Mouse (Mus musculus) kidney, adult 2 months (tissue): ENCODE data around the gene Stk39. TPM values are rescaled to one million over a fixed set of nuclear protein-coding genes. Genes with fewer than 3 reads are reported as not detected.
"Not testable (repeated sequence)": the region's sequence is repeated elsewhere in the genome, so short reads cannot be mapped to it uniquely, and the experiment has no call there.

Experiments
- DNase-seq: peaks from one replicate; pipeline ENCODE4 v3.0.0; 2021
- H3K27ac ChIP-seq: fragments of 200-500 bp; 2 replicates; pipeline ENCODE4 v1.5.1; 2012; ENCODE audit warnings: low read depth, low read length, control low read depth, inconsistent platforms; ENCODE audit not compliant: insufficient read depth
- H3K27me3 ChIP-seq: fragments of 200-500 bp; replicated peaks from 2 replicates; pipeline ENCODE4 v1.6.1; 2012; ENCODE audit warnings: mild to moderate bottlenecking, moderate library complexity, low read length, inconsistent platforms; ENCODE audit not compliant: control insufficient read depth, insufficient read depth
- H3K36me3 ChIP-seq: fragments of 200-500 bp; 2 replicates; pipeline ENCODE4 v1.6.1; 2012; ENCODE audit warnings: mild to moderate bottlenecking, moderate library complexity, low read length, inconsistent platforms; ENCODE audit not compliant: control insufficient read depth, insufficient read depth
- H3K4me1 ChIP-seq: fragments of 200-500 bp; 2 replicates; pipeline ENCODE4 v1.6.1; 2011; ENCODE audit warnings: low read length; ENCODE audit not compliant: control insufficient read depth, insufficient read depth
- H3K4me3 ChIP-seq: fragments of 200-500 bp; 2 replicates; pipeline ENCODE4 v1.5.1; 2011; ENCODE audit warnings: mild to moderate bottlenecking, low read depth, low read length, control low read depth; ENCODE audit not compliant: insufficient read depth
- CTCF ChIP-seq: fragments of 200-500 bp; conservative IDR thresholded peaks from 2 replicates; pipeline ENCODE4 v1.5.1; 2011; ENCODE audit warnings: low read depth, mild to moderate bottlenecking, control low read depth, low read length, moderate library complexity, mixed read lengths; ENCODE audit not compliant: insufficient read depth, insufficient read length
- POLR2A ChIP-seq: fragments of 200-500 bp; IDR thresholded peaks from one replicate; pipeline ENCODE4 v1.6.1; 2011; ENCODE audit warnings: low read depth, low read length, control low read depth
- WGBS: fragments of 180-500 bp; shearing (Covaris S2); methylation state at CpG from one replicate; pipeline ENCODE4 v1.1.7; 2018; 5-methylcytosine and 5-hydroxymethylcytosine counted together
- polyA plus RNA-seq: library from polyadenylated mRNA; depleted of rRNA; stranded (reverse); fragments of >200 nt; gene quantifications from 2 replicates; pipeline ENCODE4 v1.2.3, GENCODE M21; 2012

Stk39 gene
- polyA plus RNA-seq, 1 experiment: 14.6 TPM

DNA sequence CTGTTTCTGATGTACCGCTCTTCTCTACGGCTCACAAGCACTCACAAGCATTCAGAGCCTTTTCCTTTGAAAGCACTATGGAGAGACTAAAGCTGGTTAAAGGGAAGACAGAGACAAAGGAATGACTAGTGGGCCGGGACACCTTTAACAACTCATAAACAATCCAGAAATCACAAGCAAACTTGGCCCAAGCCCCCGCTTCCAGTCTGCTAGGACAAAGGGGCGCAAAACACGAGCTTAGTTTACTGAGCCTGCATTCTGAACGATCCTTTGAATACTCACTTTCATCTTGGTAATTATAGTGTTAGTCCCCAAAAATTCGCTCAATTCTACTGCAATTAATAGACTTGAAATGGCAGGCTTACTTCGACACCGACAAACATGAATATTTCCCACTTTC is 221.2 kb downstream of the Stk39 start:
- WGBS: 95% methylated on average over 10 of the region's 10 CpGs
- no peaks in the 10 kb centered on the region for H3K36me3 ChIP-seq
- H3K27me3 ChIP-seq: no peaks in the 10 kb centered on the region
- H3K27ac ChIP-seq: no peak overlapping the region
- no peak overlapping the region for H3K4me3 ChIP-seq
- no peak for TF ChIP-seq CTCF
- TF ChIP-seq POLR2A: no peak
- H3K4me1 ChIP-seq: no peaks in the 10 kb centered on the region
- no peak for DNase-seq

DNA sequence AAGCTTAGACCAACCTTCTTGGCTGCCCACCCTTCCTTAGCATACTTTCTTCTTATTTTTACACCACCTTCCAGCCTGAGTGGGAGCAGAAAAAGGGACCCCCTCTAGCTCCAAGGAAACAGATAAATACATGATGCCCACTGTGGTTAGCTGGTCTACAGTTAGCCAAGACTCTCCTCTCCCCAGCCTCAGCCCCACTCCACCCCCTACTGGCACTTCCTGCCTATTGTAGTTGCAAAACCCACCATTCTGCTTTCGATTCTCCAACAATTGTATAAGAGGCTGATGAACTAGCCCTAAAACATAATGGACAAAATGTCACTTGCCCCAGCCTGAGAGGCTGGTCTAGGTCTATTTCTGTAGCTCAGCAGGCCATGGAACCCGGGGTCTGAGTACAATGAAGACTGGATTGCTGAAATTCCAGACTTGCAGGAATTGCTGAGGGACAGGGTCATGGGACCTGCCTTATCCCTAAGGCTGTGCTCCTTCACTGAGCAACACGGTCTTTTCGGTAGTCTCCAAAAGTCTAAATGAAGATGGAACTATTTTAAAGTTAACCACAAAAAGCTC is 222.1 kb downstream of the Stk39 start:
- no peaks in the 10 kb centered on the region for H3K4me1 ChIP-seq
- WGBS: 78% methylated on average over 4 of the region's 4 CpGs
- no peaks in the 10 kb centered on the region for H3K27me3 ChIP-seq
- DNase-seq: no peak
- H3K4me3 ChIP-seq: no peak overlapping the region
- H3K36me3 ChIP-seq: no peaks in the 10 kb centered on the region
- H3K27ac ChIP-seq: no peak overlapping the region
- TF ChIP-seq CTCF (no peak), POLR2A (no peak)

DNA sequence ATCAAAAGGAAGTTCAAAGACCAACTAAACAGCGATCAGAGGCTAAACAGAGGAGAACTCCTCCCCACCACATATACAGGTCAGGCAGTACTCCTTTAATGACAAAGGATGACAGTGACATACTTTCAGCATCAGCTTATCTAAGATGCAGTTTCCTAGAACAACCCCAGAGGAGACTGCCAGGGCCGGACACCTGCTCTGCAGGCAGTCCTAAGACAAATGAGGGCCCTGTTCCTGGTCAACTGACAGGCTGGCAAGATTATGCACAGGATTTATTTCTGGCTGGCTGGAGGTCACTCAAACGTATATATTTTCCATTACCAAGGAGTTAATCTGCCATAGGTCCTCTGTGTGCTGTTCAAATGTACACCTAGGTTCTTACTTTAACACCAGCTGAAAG is 225.8 kb downstream of the Stk39 start:
- DNase-seq: no peak
- TF ChIP-seq POLR2A (no peak), CTCF (no peak)
- Histone ChIP-seq H3K36me3 (no peaks in the 10 kb centered on the region), H3K27me3 (no peaks in the 10 kb centered on the region), H3K27ac (no peak overlapping the region), H3K4me1 (no peaks in the 10 kb centered on the region), H3K4me3 (no peak overlapping the region)
- WGBS: 52% methylated on average over 3 of the region's 3 CpGs

DNA sequence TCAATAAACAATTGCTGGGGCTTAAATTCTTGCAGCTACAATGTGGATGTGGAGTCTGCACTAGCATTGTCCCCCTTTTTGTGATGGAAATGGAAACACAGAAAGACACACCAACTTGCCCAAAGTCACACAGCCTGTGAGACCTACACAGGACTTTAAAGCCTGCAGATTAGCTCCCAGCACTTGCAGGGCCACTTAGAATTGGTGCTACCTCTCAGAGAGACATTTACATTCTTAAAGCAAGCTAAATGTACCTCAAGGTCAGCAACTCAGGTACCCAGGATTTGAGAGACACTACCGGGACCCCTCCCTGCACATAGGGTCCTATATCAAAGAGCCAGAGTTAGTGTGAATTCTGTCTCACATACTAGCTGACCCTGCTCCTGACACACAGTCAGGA is 227.5 kb downstream of the Stk39 start:
- 88% methylated on average over 1 of the region's 1 CpGs for WGBS
- Histone ChIP-seq H3K27ac (no peak overlapping the region), H3K4me1 (no peaks in the 10 kb centered on the region), H3K27me3 (no peaks in the 10 kb centered on the region), H3K4me3 (no peak overlapping the region), H3K36me3 (no peaks in the 10 kb centered on the region)
- no peak for DNase-seq
- TF ChIP-seq POLR2A (no peak), CTCF (no peak)

DNA sequence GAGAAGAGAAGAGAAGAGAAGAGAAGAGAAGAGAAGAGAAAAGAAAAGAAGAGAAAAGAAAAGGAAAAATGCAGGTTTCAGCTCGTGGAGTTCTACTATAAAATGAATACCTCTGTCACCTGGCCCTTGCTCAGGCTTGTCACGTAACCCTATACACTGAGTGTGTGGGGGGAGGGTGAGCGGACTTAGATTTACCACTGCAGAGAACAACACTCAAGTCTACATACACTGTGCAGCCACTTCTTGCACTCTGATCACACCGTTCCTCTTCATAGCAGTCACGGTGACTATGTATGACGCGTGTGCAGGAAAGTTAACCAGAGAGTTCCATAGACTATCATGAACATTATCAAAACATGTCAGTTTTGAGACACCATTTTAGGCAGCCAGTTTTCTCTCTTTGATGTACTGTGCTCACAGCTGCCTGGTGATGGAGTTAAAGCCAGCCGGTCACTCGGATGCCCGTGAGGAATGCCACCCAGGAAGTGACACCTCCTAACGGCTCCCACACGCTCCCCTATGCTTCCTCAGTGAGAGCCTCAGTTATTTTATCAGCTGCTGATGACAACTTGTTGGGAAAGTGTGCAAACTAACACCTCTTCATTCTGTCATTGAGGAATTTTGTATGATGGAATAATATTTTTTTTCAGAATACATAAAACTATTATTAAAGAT is 228.1 kb downstream of the Stk39 start:
- H3K4me3 ChIP-seq: no peak overlapping the region
- H3K27ac ChIP-seq: no peak overlapping the region
- no peak for TF ChIP-seq POLR2A
- no peak for TF ChIP-seq CTCF
- no peaks in the 10 kb centered on the region for H3K4me1 ChIP-seq
- no peak for DNase-seq
- no peaks in the 10 kb centered on the region for H3K36me3 ChIP-seq
- H3K27me3 ChIP-seq: no peaks in the 10 kb centered on the region
- 65% methylated on average over 12 of the region's 12 CpGs for WGBS

DNA sequence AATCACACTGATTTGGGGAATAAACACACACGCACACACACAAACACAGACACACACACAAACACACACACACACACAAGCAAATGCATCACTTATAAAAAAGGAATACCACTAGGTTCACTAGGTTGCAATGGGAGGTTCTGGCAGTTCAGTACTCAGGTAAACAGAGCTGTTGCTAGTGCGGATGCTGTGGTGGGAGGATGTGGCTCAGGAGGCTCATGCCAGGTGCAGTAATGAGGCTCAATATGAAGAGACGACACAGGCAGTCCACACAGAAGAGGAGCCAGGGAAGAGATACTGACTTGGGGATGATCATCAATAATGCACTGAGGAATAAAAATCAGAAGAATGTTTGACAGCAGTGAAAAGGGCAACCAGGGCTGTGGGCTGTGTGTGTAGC is 228.8 kb downstream of the Stk39 start:
- Histone ChIP-seq H3K4me3 (no peak overlapping the region), H3K27me3 (no peaks in the 10 kb centered on the region), H3K4me1 (no peaks in the 10 kb centered on the region), H3K36me3 (no peaks in the 10 kb centered on the region), H3K27ac (no peak overlapping the region)
- no peak for TF ChIP-seq CTCF
- TF ChIP-seq POLR2A: no peak
- DNase-seq: no peak
- 88% methylated on average over 3 of the region's 3 CpGs for WGBS

DNA sequence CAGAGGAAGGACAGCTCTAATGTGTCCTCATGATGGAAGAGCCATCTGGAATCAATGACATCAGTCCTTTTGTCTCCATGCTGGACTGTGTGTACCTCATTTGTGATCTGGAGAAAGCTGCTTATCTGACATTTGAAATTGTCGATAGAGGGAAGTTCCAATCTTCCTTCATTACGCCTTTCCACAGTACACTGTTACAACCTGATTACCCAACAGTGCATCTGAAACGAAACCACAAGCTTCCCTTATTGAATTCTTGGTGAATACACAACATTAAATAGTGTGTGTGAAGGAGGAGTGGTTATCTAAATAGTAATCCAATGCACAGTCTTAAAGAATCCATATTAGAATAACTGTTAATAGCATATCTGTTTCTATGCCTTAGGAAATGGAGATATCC is 230.0 kb downstream of the Stk39 start:
- TF ChIP-seq CTCF (no peak), POLR2A (no peak)
- Histone ChIP-seq H3K36me3 (no peaks in the 10 kb centered on the region), H3K4me3 (no peak overlapping the region), H3K27me3 (no peaks in the 10 kb centered on the region), H3K4me1 (no peaks in the 10 kb centered on the region), H3K27ac (no peak overlapping the region)
- 91% methylated on average over 3 of the region's 3 CpGs for WGBS
- DNase-seq: no peak

DNA sequence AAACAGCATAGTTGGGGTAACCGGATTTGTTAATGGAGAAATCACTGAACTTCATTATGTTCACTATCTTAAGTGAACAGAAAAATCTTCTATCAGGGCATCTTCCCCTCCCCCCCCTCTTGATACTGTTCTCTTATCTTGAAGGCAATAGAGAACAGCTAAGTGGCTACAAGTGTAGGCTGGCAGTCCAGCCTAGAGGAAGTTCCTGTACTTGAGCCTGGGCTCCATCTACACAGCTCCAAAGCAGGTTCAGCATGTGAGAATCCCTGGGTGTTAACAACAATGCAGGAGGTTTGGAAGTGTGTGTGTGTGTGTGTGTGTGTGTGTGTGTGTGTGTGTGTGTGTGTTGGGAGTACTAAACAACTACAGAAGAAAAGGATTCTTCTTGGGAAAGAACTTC is 230.4 kb downstream of the Stk39 start:
- Histone ChIP-seq H3K36me3 (no peaks in the 10 kb centered on the region), H3K4me3 (no peak overlapping the region), H3K27ac (no peak overlapping the region), H3K27me3 (no peaks in the 10 kb centered on the region), H3K4me1 (no peaks in the 10 kb centered on the region)
- WGBS: 100% methylated on average over 1 of the region's 1 CpGs
- TF ChIP-seq POLR2A: no peak
- DNase-seq: no peak

DNA sequence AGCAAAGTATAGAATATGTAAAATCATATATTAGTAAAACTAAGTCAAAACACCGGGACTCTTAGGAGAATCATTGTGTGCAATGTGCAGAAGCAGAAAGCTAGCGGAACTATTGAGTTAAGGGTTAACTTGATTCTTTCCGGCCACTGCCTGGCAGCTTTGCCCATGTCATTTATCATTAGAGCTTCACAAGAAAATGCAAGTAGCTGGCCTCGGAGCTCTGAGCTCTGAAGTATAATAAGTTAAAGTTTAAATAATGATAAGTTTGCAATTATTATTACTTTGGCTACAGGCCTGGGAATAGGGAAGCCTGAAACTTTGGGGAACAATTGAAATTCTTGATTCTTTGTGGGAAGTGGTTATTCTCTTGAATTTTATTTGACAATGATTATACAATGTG is 232.7 kb downstream of the Stk39 start:
- H3K27ac ChIP-seq, H3K4me1 ChIP-seq: not testable (repeated sequence)

More for the DNA sequence above, 232.7 kb downstream of the Stk39 start:
- H3K27me3 ChIP-seq, H3K36me3 ChIP-seq, H3K4me3 ChIP-seq: not testable (repeated sequence)
- DNase-seq: peak; percentile 46
- 16% methylated on average over 4 of the region's 4 CpGs for whole genome bisulfite sequencing
